Mouse (Mus musculus): Measurements from ENCODE around the gene Hddc3. TPM values are rescaled to one million over a fixed set of nuclear protein-coding genes. Genes with fewer than 3 reads are reported as not detected.
"Not testable (repeated sequence)": the region's sequence is repeated elsewhere in the genome, so short reads cannot be mapped to it uniquely, and the experiment has no call there.

The Hddc3 gene
- total RNA-seq, 2 experiments from 2014 or later, result 9.1 to 20.4 TPM

GRCm38 (mm10) chr7:80396427-80396826, 53.5 kb downstream of the Hddc3 start:
- not testable (repeated sequence) for ATAC-seq (replicated peaks; ENCODE audit: poor library complexity)

GRCm38 (mm10) chr7:80397986-80398385, 55.1 kb downstream of the Hddc3 start:
- no peak for ATAC-seq (replicated peaks; ENCODE audit: poor library complexity)

- ATAC-seq (replicated peaks; ENCODE audit: poor library complexity), result no peak
Measured at GRCm38 (mm10) chr7:80398654-80399444, 55.9 kb downstream of the Hddc3 start.

DNA sequence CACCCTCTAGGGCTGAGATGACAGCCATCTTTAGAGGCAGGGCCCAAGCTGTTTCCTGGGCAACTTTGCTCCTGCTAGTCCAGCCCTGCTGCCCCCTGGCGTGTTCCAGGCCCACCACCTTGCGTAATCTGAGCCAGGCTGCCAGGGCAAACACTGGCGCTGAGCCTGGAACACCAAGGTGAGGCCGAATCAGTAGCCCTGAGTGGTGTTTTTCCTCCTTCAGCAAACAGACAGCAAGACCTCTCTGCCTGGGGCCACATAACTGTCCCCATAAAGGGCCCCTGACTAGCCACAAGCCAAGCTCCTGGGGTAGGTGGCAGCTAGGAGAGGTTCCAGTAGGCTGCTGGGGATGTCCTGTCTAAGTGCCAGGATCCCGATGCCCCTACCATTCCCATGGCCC, 57.2 kb downstream of the Hddc3 start:
- peak; percentile 21; the same call in 1 of the 2 replicates for ATAC-seq (replicated peaks; ENCODE audit: poor library complexity)

Other genes with a start within 250 kb of the Hddc3 start
- 267 and 274 TPM in 2 replicates for gene Idh2, start 227.7 kb upstream of the Hddc3 start, total RNA-seq (2015)
- gene Idh2, start 227.7 kb upstream of the Hddc3 start, total RNA-seq (2017), result 276 and 284 TPM in 2 replicates
- gene Sema4b, start 156.3 kb upstream of the Hddc3 start, total RNA-seq (2015), result 6.6 and 7.7 TPM in 2 replicates
- gene Sema4b, start 156.3 kb upstream of the Hddc3 start, total RNA-seq (2017), result 5.3 and 8.1 TPM in 2 replicates
- 65.0 and 67.2 TPM in 2 replicates for gene Cib1, start 110.3 kb upstream of the Hddc3 start, total RNA-seq (2015)
- gene Cib1, start 110.3 kb upstream of the Hddc3 start, total RNA-seq (2017), result 32.7 and 43.8 TPM in 2 replicates
- gene Gdpgp1, start 110.2 kb upstream of the Hddc3 start, total RNA-seq (2015), result 7.1 TPM in 2 replicates
- gene Gdpgp1, start 110.2 kb upstream of the Hddc3 start, total RNA-seq (2017), result 2.0 and 2.4 TPM in 2 replicates
- 1.5 TPM in 1 of 2 replicates, not detected in the other for gene Ttll13, start 96.7 kb upstream of the Hddc3 start, total RNA-seq (2015)
- not detected in 2 replicates for gene Ttll13, start 96.7 kb upstream of the Hddc3 start, total RNA-seq (2017)
- 27.6 and 29.4 TPM in 2 replicates for gene Ngrn, start 81.9 kb upstream of the Hddc3 start, total RNA-seq (2015)
- 24.6 and 25.9 TPM in 2 replicates for gene Ngrn, start 81.9 kb upstream of the Hddc3 start, total RNA-seq (2017)
- gene Vps33b, start 73.5 kb upstream of the Hddc3 start, total RNA-seq (2015), result 29.0 and 39.9 TPM in 2 replicates
- gene Vps33b, start 73.5 kb upstream of the Hddc3 start, total RNA-seq (2017), result 19.7 and 32.0 TPM in 2 replicates
- 94.9 and 96.2 TPM in 2 replicates for gene Prc1, start 48.7 kb upstream of the Hddc3 start, total RNA-seq (2015)
- gene Prc1, start 48.7 kb upstream of the Hddc3 start, total RNA-seq (2017), result 152 and 153 TPM in 2 replicates
- 11.3 and 17.7 TPM in 2 replicates for gene Rccd1, start 18.6 kb upstream of the Hddc3 start, total RNA-seq (2015)
- gene Rccd1, start 18.6 kb upstream of the Hddc3 start, total RNA-seq (2017), result 14.3 and 21.4 TPM in 2 replicates
- gene Unc45a, start 2.1 kb upstream of the Hddc3 start, total RNA-seq (2015), result 5.4 TPM in 2 replicates
- gene Unc45a, start 2.1 kb upstream of the Hddc3 start, total RNA-seq (2017), result 15.6 and 16.6 TPM in 2 replicates
- 31.2 and 32.6 TPM in 2 replicates for gene Man2a2, start 28.3 kb downstream of the Hddc3 start, total RNA-seq (2015)
- gene Man2a2, start 28.3 kb downstream of the Hddc3 start, total RNA-seq (2017), result 37.9 and 44.0 TPM in 2 replicates
- gene Fes, start 44.8 kb downstream of the Hddc3 start, total RNA-seq (2015), result 117 and 126 TPM in 2 replicates
- 97.6 and 158 TPM in 2 replicates for gene Fes, start 44.8 kb downstream of the Hddc3 start, total RNA-seq (2017)
- gene Furin, start 62.3 kb downstream of the Hddc3 start, total RNA-seq (2015), result 13.8 and 15.6 TPM in 2 replicates
- gene Furin, start 62.3 kb downstream of the Hddc3 start, total RNA-seq (2017), result 7.2 and 10.2 TPM in 2 replicates
- gene Blm, start 192.0 kb downstream of the Hddc3 start, total RNA-seq (2015), result 60.4 and 76.5 TPM in 2 replicates
- 36.9 and 56.7 TPM in 2 replicates for gene Blm, start 192.0 kb downstream of the Hddc3 start, total RNA-seq (2017)

Measured in megakaryocyte progenitor cell, adult 5-6 weeks (primary cell).